Mouse (Mus musculus) spleen, postnatal 4 days (tissue): ENCODE measurements around the gene Gm15737.

Experiments
- DNase-seq, 2 experiments: peaks; one replicate each; pipeline ENCODE4 v3.0.0; 2022; ENCODE audit warnings: low spot score in 2 of 2

The Gm15737 gene

GRCm38 (mm10) chr6:92869089-92869581 lies at the start of gene Gm15737:
TSS of gene Gm15737 (plus strand) at chr6:92869357.
- no peak for DNase-seq

- DNase-seq, result no peak
Measured at GRCm38 (mm10) chr6:92821606-92822005, 47.6 kb upstream of the Gm15737 start.

GRCm38 (mm10) chr6:92822006-92822405 lies 47.2 kb upstream of the Gm15737 start:
- DNase-seq, result no peak

GRCm38 (mm10) chr6:92823991-92824390 lies 45.2 kb upstream of the Gm15737 start:
- DNase-seq, result no peak

- no peak for DNase-seq
Measured at GRCm38 (mm10) chr6:92826561-92826960, 42.6 kb upstream of the Gm15737 start.

- DNase-seq, result no peak
Measured at GRCm38 (mm10) chr6:92827360-92827759, 41.8 kb upstream of the Gm15737 start.

- DNase-seq, result no peak
Measured at GRCm38 (mm10) chr6:92829148-92829547, 40.0 kb upstream of the Gm15737 start.

- DNase-seq, result no peak
Measured at GRCm38 (mm10) chr6:92831106-92831505, 38.1 kb upstream of the Gm15737 start.

- no peak for DNase-seq
Measured at GRCm38 (mm10) chr6:92842000-92842399, 27.2 kb upstream of the Gm15737 start.

GRCm38 (mm10) chr6:92843474-92843873 lies 25.7 kb upstream of the Gm15737 start:
- no peak for DNase-seq

- no peak for DNase-seq
Measured at GRCm38 (mm10) chr6:92845898-92846297, 23.3 kb upstream of the Gm15737 start.

- no peak for DNase-seq
Measured at GRCm38 (mm10) chr6:92846614-92847013, 22.5 kb upstream of the Gm15737 start.

GRCm38 (mm10) chr6:92849208-92849607 lies 19.9 kb upstream of the Gm15737 start:
- DNase-seq, result no peak

- DNase-seq, result no peak
Measured at GRCm38 (mm10) chr6:92850250-92850649, 18.9 kb upstream of the Gm15737 start.

- no peak for DNase-seq
Measured at GRCm38 (mm10) chr6:92854873-92855272, 14.3 kb upstream of the Gm15737 start.

GRCm38 (mm10) chr6:92857761-92858160 lies 11.4 kb upstream of the Gm15737 start:
- DNase-seq, result no peak

- no peak for DNase-seq
Measured at GRCm38 (mm10) chr6:92858721-92859510, 10.2 kb upstream of the Gm15737 start.

GRCm38 (mm10) chr6:92860285-92860912 lies 8.8 kb upstream of the Gm15737 start:
- DNase-seq, result no peak

- DNase-seq, result no peak
Measured at GRCm38 (mm10) chr6:92862599-92862998, 6.6 kb upstream of the Gm15737 start.

- DNase-seq, result no peak
Measured at GRCm38 (mm10) chr6:92869582-92870219, 544 bp downstream of the Gm15737 start.

- no peak for DNase-seq
Measured at GRCm38 (mm10) chr6:92871813-92872212, 2.7 kb downstream of the Gm15737 start.

- no peak for DNase-seq
Measured at GRCm38 (mm10) chr6:92872766-92873165, 3.6 kb downstream of the Gm15737 start.

- DNase-seq, result no peak
Measured at GRCm38 (mm10) chr6:92874854-92875253, 5.7 kb downstream of the Gm15737 start.
